Mouse (Mus musculus) lung, adult 2 months (tissue): ENCODE measurements around the gene Phf2. TPM values are rescaled to one million over a fixed set of nuclear protein-coding genes. Genes with fewer than 3 reads are reported as not detected.
"Not testable (repeated sequence)": the region's sequence is repeated elsewhere in the genome, so short reads cannot be mapped to it uniquely, and the experiment has no call there.

Experiments
- DNase-seq: peaks from one replicate; pipeline ENCODE4 v3.0.0; 2022
- H3K4me1 ChIP-seq: fragments of 200-500 bp; 2 replicates; pipeline ENCODE4 v1.6.1; 2011; ENCODE audit warnings: low read length; ENCODE audit not compliant: control insufficient read depth, insufficient read depth
- H3K4me3 ChIP-seq: fragments of 200-500 bp; replicated peaks from 2 replicates; pipeline ENCODE3; 2011; ENCODE audit warnings: low read depth, mild to moderate bottlenecking, control low read depth, low read length; ENCODE audit errors: extremely low read depth
- CTCF ChIP-seq: fragments of 200-500 bp; IDR thresholded peaks from 2 replicates; pipeline ENCODE4 v1.5.1; 2011; ENCODE audit warnings: mild to moderate bottlenecking, low read length, control low read depth; ENCODE audit not compliant: insufficient read depth
- POLR2A ChIP-seq: fragments of 200-500 bp; IDR thresholded peaks from 2 replicates; pipeline ENCODE4 v1.6.1; 2011; ENCODE audit warnings: low read depth, mild to moderate bottlenecking, control low read depth, low read length, borderline replicate concordance; ENCODE audit errors: extremely low read depth
- WGBS: fragments of 180-500 bp; shearing (Covaris S2); methylation state at CpG from one replicate; pipeline ENCODE4 v1.1.7; 2018; 5-methylcytosine and 5-hydroxymethylcytosine counted together
- polyA plus RNA-seq: library from polyadenylated mRNA; depleted of rRNA; stranded (reverse); fragments of >200 nt; gene quantifications from 2 replicates; pipeline ENCODE4 v1.2.3, GENCODE M21; 2012

The Phf2 gene
- polyA plus RNA-seq, 1 experiment = 25.9 TPM

DNA sequence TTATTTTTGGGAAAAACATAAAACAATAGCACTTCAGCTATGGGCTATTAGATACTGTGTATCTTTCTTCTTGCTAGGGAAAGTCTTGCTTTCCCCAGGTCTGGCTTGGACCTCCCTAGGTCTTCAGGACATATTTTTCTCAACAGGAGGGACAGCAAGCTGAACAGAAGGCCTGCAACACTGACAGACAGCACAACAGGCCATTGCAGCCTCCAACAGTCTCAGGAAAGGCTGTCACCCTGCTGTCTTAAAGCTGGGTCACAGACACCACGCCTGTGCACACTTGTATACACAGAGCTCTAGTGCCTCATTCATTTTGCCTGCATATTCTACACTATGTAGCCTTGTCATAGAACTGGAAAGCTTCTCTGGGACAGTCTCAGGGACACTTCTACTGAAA, 56.5 kb downstream of the Phf2 start:
- WGBS = 74% methylated on average over 1 of the region's 1 CpGs
- no peak for TF ChIP-seq CTCF
- TF ChIP-seq POLR2A = no peak
- H3K4me3 ChIP-seq = no peak overlapping the region
- no peak for DNase-seq
- no peaks in the 10 kb centered on the region for H3K4me1 ChIP-seq

DNA sequence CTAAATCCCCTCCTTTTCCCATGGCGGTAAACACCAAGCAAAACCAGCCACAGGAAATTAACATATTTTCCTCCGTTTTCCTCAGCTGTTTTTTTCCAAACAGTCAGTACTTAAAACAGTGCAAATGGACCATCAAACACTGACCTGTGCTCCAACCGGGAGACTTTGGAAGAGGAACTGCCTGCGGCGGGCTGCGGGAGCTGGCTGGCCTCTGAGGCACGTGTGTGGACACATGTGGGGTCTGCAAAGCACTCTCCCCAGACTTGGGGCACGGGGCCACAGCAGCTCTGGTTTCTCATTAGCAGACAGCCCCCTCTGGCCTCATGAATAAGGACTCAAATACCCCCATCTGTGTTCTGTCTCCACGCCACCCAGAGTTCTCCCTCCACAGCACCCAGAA, 59.9 kb downstream of the Phf2 start:
- TF ChIP-seq POLR2A (no peak), CTCF (no peak)
- no peaks in the 10 kb centered on the region for H3K4me1 ChIP-seq
- no peak overlapping the region for H3K4me3 ChIP-seq
- WGBS = 78% methylated on average over 9 of the region's 9 CpGs
- no peak for DNase-seq

DNA sequence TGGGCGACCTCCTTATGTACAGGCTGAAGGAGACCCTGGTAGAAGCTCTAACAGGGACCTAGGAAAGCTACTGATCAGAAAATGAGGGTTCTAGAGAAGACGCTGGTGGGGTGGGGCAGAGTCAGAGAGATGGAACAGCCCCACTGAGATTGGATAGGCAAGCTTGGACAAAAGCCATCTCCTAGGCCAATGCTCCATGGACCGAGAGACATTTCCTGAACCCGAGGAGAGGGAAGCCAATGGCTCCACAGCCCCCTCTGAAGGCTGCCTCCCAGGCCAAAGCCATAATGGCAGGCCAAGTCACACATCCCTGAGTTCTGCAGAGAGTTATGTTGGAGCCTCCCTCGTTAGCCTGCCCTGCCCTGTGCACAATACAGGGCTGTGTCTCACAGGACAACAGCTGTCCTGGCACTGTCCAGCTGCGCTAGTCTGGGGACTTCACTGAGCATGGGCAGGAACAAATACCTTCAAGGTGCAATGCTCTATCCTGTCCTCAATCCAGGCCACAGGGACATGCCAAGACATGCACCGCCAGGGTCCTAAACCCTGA, 60.6 kb downstream of the Phf2 start:
- WGBS = 68% methylated on average over 7 of the region's 7 CpGs

DNA sequence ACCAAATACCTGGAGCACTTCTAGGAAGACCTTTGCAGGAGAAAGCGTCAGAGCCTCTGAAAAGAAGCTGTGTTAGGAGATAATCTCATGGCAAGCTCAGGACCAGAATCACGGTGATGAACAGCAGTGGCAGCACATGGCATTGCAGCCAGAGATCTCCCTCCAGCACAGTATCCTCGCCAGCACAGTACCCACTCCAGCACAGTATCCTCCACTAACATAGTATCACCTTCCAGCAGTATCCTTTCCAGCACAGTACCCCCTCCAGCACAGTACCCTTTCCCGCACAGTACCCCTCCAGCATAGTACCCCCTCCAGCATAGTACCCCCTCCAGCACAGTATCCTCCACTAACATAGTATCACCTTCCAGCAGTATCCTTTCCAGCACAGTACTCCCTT, 61.3 kb downstream of the Phf2 start:
- DNase-seq, H3K4me3 ChIP-seq, H3K4me1 ChIP-seq: not testable (repeated sequence)
- WGBS = 79% methylated on average over 4 of the region's 4 CpGs

More for the DNA sequence above, 60.6 kb downstream of the Phf2 start:
- DNase-seq = no peak
- Histone ChIP-seq H3K4me1 (no peaks in the 10 kb centered on the region), H3K4me3 (no peak overlapping the region)
- TF ChIP-seq POLR2A (no peak), CTCF (no peak)

DNA sequence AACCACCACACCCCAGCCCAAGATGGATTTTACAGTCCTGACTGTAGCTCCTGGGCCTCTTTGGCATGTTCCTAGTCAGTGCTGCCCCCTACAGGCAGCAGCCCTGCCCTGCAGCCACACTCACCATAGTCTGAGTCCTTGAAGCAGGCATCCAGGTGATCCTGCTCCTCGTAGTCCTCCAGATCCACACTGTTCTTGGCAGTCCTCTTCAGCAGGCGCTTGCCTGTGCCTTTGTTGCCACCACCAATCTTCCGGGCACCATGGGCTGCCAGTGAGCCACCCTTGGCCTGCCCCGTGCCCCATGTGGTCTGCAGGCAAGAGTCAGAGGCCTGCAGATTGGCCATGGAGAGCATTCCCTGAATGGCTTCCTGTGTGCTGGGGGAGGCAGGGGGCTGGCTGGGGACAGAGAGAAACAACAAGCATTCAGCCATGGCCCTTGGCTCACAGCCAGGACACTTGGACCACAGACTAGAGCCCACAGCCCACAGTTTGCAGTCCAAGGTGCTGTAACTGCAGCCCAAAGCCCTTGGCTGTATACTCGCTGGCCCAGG, 63.4 kb downstream of the Phf2 start:
- TF ChIP-seq POLR2A = no peak
- TF ChIP-seq CTCF = peak; percentile 84
- DNase-seq = peak; percentile 49
- WGBS = 79% methylated on average over 5 of the region's 5 CpGs
- Histone ChIP-seq H3K4me1 (no peaks in the 10 kb centered on the region), H3K4me3 (no peak overlapping the region)

DNA sequence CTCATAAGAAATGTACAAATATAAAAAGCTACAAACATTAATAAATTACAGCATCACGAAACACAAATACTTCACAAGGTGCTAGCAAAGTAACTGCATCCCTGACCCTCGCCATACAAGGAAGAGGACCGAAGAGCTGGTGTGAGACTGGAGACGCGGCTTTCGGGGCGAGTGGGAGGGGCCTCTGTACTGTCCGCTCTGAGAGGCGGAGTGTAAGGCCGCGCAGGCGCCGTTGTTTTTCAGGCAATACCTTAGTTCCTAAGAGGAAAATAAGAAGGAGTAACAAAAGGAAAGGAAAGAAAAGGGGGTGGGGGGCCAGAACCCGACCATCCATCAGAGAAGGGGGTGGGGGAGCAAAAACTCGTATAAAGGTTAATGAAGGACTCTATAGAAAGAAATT, 68.7 kb downstream of the Phf2 start:
- Histone ChIP-seq H3K4me1 (no peaks in the 10 kb centered on the region), H3K4me3 (no peak overlapping the region)
- WGBS = 81% methylated on average over 15 of the region's 15 CpGs
- no peak for DNase-seq
- TF ChIP-seq POLR2A = no peak

DNA sequence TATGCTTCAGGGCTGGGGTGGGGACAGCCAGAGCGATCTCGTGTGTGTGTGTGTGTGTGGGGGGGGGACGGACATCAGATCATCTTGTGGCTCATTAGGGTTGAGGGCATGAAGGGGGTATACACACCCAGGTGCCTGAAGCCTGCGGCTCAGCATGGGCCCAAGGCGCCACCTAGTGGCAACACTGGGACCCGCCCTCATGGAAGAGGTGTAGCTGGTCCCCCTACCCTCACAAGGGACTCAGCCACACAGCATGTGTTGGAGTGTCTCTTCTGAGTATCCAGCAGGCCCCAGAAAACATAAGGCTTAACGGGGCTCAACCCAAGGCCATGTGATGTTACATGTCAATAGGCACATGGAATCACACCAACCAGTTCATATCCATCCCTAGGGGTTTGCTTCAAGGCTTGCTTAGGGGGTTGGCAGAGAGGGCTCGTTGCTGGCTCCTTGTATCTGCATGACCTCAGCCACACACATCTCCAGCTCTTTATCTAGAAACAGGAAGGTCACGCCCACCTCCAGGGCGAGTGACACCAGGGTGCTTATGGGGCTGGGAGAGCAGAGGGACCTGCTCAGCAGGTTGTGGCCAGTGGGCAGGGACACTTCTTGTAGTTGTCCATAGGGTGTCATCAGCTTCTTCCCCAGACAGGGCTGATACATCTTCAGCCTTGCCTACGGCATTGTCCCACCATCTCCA, 69.9 kb downstream of the Phf2 start:
- 33% methylated on average over 11 of the region's 11 CpGs for WGBS
- DNase-seq = peak; percentile 59
- Histone ChIP-seq H3K4me3 (no peak overlapping the region), H3K4me1 (no peaks in the 10 kb centered on the region)
- TF ChIP-seq CTCF (peak; percentile 76), POLR2A (no peak)

DNA sequence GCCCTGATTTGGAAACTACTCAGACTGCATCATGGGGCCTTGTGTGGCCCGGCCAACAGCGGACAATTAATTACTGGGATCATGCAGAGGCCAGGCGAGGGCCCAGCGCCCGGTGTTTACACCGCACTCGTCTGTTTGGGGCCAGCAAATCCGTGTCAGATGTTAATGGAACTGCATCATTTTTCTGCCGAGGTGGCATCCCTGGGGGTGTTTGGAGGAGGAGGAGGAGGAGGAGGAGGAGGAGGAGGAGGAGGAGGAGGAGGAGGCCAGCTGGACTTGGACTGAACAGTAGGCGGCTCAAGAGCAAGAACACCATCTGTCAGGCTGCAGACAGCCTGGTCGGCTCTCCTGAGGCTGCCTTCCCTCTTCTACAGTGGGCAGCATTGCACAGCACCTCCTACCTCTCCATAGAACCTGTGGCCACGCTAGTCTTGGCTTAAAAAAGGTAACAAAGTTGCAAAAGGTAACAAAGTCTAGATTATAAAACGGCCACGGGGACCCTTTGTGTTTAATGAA, 72.6 kb downstream of the Phf2 start:
- no peak for DNase-seq
- Histone ChIP-seq H3K4me1 (no peaks in the 10 kb centered on the region), H3K4me3 (no peak overlapping the region)
- 39% methylated on average over 14 of the region's 14 CpGs for WGBS
- TF ChIP-seq POLR2A = no peak
- TF ChIP-seq CTCF = no peak

DNA sequence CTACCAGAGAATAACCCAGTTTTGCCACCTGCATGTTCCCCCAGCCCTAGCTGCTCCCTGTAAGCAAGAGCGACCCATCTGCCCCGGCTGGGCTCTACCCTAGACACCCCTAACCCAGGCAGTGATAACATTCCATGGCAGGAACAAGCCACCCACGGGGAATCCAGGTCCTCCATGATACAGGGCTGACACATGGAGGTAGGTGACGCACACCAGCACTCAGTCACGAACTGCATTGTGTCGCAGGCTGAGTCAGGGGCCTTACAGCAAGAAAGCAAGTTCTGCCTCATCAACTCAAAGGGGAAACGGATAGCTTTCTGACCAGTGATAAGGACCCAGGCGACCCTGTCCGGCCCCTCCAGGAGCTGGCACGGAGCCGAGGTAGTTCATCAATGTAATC, 74.0 kb downstream of the Phf2 start:
- no peaks in the 10 kb centered on the region for H3K4me1 ChIP-seq
- WGBS = 47% methylated on average over 11 of the region's 11 CpGs
- H3K4me3 ChIP-seq = no peak overlapping the region
- no peak for DNase-seq
- TF ChIP-seq POLR2A (no peak), CTCF (no peak)

DNA sequence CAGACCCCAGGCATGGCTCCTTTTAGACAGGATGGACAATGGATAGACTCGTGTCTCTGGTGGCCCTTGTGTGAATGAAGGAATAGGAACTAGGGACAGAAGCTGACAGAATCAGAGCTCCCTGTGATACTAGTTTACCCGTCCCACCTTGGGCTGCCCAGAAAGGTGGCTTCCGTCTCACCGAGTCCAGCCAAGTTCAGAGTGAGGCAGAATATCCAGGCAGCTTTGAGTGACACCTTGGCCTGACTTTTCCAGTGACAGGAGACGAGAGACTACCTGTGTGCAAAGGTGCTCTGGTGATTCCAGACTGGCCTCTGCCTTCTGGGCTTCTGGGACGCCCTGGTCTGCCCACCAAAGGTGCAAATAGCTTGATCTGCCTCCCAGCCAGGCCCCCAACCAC, 75.2 kb downstream of the Phf2 start:
- 80% methylated on average over 6 of the region's 6 CpGs for WGBS
- no peak for DNase-seq
- H3K4me3 ChIP-seq = no peak overlapping the region
- no peaks in the 10 kb centered on the region for H3K4me1 ChIP-seq
- TF ChIP-seq POLR2A (no peak), CTCF (no peak)
